In the genomic region with DNA sequence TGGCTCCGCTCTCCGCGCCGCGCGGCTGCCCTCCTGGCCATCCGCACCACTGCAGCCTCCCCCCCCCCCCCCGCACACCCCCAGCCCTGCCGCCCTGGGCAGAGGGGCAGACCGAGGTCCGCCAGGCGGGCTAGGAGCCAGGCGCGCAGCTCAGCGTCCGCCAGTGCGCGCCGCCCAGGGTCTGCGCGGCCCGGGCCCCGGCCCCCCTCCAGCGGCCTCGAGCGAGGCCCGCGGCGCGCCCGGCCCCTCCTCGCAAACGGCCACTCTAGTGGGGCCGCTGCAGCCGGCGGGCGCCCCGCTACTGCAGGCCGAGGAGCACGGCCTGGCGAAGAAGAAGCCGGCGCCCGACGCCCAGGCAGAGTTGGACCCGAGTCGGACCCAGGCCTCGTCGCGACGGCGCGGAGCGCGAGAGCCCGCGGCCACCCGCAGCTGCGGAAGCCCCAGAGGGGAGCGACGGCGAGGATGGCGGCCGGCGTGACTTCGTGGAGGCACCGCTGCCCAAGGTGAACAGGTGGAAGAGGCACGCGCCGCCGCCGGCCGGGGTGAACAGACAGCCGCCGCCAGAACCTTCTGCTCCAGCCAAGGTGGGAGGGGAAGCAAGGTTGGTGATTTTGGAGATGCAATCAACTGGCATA, we compare ENCODE assay signal across 9 mouse cellular contexts. TPM values are rescaled to one million over a fixed set of nuclear protein-coding genes. Genes with fewer than 3 reads are reported as not detected.
A peak's percentile ranks its signal among the peaks of the same experiment; 100 is the strongest.
DNase-seq lines count a peak whose midpoint lies in the region; ATAC-seq and TF ChIP-seq lines count a peak whose summit lies in the region.
"Had no signal": no experiment of that assay in that cellular context is flagged by ENCODE, and none has a peak within 500 bp of the region (broad histone marks: within the 10 kb centered on the region; RNA-seq: fewer than 3 reads in every experiment).

No protein-coding gene starts in this region.

- H3K27me3 ChIP-seq in thymus, adult 2 months (ENCODE audit: control insufficient read depth, insufficient read depth, low read length), result no peaks in the 10 kb centered on the region
- H3K27me3 ChIP-seq in forebrain, embryonic 11.5 days (ENCODE audit: control insufficient read depth, insufficient read depth, low read length), result peaks cover 5% of the 10 kb centered on the region

- peaks cover 2% of the 10 kb centered on the region; the same call in 1 of the 2 replicates for H3K9me3 ChIP-seq in forebrain, embryonic 11.5 days (ENCODE audit: control insufficient read depth, low read length)

- WGBS in thymus, adult 2 months, result 23% methylated on average over 73 of the region's 75 CpGs
- WGBS in forebrain, embryonic 11.5 days, result 8% methylated on average over 61 of the region's 75 CpGs

- TF ChIP-seq POLR2A in thymus, adult 2 months (IDR thresholded peaks at IDR 0.05; ENCODE audit: control insufficient read depth, extremely low read depth, insufficient read depth, low read length, poor library complexity), result no peak

- peak; percentile 5 for DNase-seq in thymus, postnatal 4 days
- DNase-seq in thymus, adult 2 months, result no peak
- DNase-seq in forebrain, embryonic 11.5 days (ENCODE audit: low spot score), result no peak
- DNase-seq in kidney, postnatal 4 days, result peak; percentile 19 to 53
- DNase-seq in testis, postnatal 10 days (ENCODE audit: low spot score), result peak; percentile 41
- DNase-seq in adipocyte (ENCODE audit: low spot score), result no peak
- DNase-seq in layer of hippocampus, adult 8-10 months (ENCODE audit: low spot score in 2 of 2), result no peak
- DNase-seq in c-Kit-positive CD71-positive TER-119-positive erythroid progenitor cells, embryonic 14.5 days (ENCODE audit: low spot score), result no peak

- H3K4me2 ChIP-seq in forebrain, embryonic 11.5 days (ENCODE audit: low read depth, low read length, severe bottlenecking), result peak overlapping the region; percentile 55

- ATAC-seq in forebrain, embryonic 11.5 days (replicated peaks; ENCODE audit: low FRiP score), result peak; percentile 64

- H3K36me3 ChIP-seq in thymus, adult 2 months (ENCODE audit: control insufficient read depth, insufficient read depth, low read length), result no peaks in the 10 kb centered on the region
- no peaks in the 10 kb centered on the region for H3K36me3 ChIP-seq in forebrain, embryonic 11.5 days (ENCODE audit: control insufficient read depth, insufficient read depth, low read length)

- no peak for TF ChIP-seq CTCF in thymus, adult 2 months (IDR thresholded peaks at IDR 0.05; ENCODE audit: borderline replicate concordance, control insufficient read depth, extremely low read depth, insufficient read depth, low read length, poor library complexity)

- no peak overlapping the region for H3K9ac ChIP-seq in forebrain, embryonic 11.5 days (ENCODE audit: low read length)

- no peak overlapping the region for H3K4me3 ChIP-seq in thymus, adult 2 months (ENCODE audit: control insufficient read depth, insufficient read depth, low read length)
- H3K4me3 ChIP-seq in forebrain, embryonic 11.5 days (ENCODE audit: low read depth, low read length), result peak overlapping the region; percentile 17

- no peak overlapping the region for H3K27ac ChIP-seq in thymus, adult 2 months (ENCODE audit: control insufficient read depth, insufficient read depth, low read length)
- H3K27ac ChIP-seq in forebrain, embryonic 11.5 days (ENCODE audit: low read depth, low read length), result no peak overlapping the region
- H3K27ac ChIP-seq: macrophage had no signal

- H3K4me1 ChIP-seq in thymus, adult 2 months (replicated peaks; ENCODE audit: control insufficient read depth, insufficient read depth, low read length), result no peaks in the 10 kb centered on the region
- no peaks in the 10 kb centered on the region for H3K4me1 ChIP-seq in forebrain, embryonic 11.5 days (replicated peaks; ENCODE audit: control insufficient read depth, insufficient read depth, low read length)

RNA-seq across cellular contexts. Expression of gene Defb7, which starts 40.4 kb away (rescaled TPM):
- not detected in 2 replicates for polyA plus RNA-seq in thymus, adult 2 months (2012; rRNA removed)
- not detected in 2 replicates for polyA plus RNA-seq in forebrain, embryonic 11.5 days (2014; fragmentation: Nextera tagmentation; extraction: Ambion mirVana)
- not detected for total RNA-seq in layer of hippocampus, adult 8-10 months (2022)
- polyA plus RNA-seq: macrophage had no signal

Comparison
In these comparisons a context has a peak if more than half of its experiments do, and no peak if none do; other contexts are left out.
1. DNase-seq: peak in thymus, postnatal 4 days (single experiment), kidney, postnatal 4 days (2 of 2) and testis, postnatal 10 days (single experiment); none in thymus, adult 2 months (single experiment), forebrain, embryonic 11.5 days (single experiment), adipocyte (single experiment), layer of hippocampus, adult 8-10 months (0 of 2) and c-Kit-positive CD71-positive TER-119-positive erythroid progenitor cells, embryonic 14.5 days (single experiment).